Mouse (Mus musculus) neural tube, embryonic 14.5 days (tissue): ENCODE measurements around the gene Prf1. TPM values are rescaled to one million over a fixed set of nuclear protein-coding genes. Genes with fewer than 3 reads are reported as not detected.

ENCODE experiments used
- ATAC-seq: fragments of 200-750 bp; cut with Nextera tagmentation; 2 replicates; pipeline ENCODE4 v1.8.0; 2017; ENCODE audit warnings: low read depth, mild to moderate bottlenecking, moderate TSS enrichment, moderate library complexity
- H3K27ac ChIP-seq: fragments of 300-500 bp; sonication (generic); 2 replicates; pipeline ENCODE4 v1.5.1; 2014; ENCODE audit warnings: low read depth, mild to moderate bottlenecking, control low read depth, low read length, moderate library complexity, mixed read lengths
- H3K27me3 ChIP-seq: fragments of 300-500 bp; sonication (generic); 2 replicates; pipeline ENCODE4 v1.6.1; 2014; ENCODE audit warnings: low read length; ENCODE audit not compliant: control insufficient read depth, insufficient read depth
- H3K36me3 ChIP-seq: fragments of 300-500 bp; sonication (generic); 2 replicates; pipeline ENCODE4 v1.6.1; 2014; ENCODE audit warnings: low read length, mixed read lengths; ENCODE audit not compliant: control insufficient read depth, insufficient read depth
- H3K4me1 ChIP-seq: fragments of 300-500 bp; sonication (generic); 2 replicates; pipeline ENCODE4 v1.6.1; 2014; ENCODE audit warnings: low read length; ENCODE audit not compliant: control insufficient read depth, insufficient read depth
- H3K4me2 ChIP-seq: fragments of 300-500 bp; sonication (generic); 2 replicates; pipeline ENCODE4 v1.6.1; 2014; ENCODE audit warnings: mild to moderate bottlenecking, low read depth, low read length, control low read depth
- H3K4me3 ChIP-seq: fragments of 300-500 bp; sonication (generic); 2 replicates; pipeline ENCODE4 v1.5.1; 2014; ENCODE audit warnings: low read depth, low read length, control low read depth, mixed read lengths
- H3K9ac ChIP-seq: fragments of 300-500 bp; sonication (generic); replicated peaks from 2 replicates; pipeline ENCODE4 v1.6.1; 2014; ENCODE audit warnings: low read depth, mild to moderate bottlenecking, control low read depth, low read length, mixed read lengths
- H3K9me3 ChIP-seq: fragments of 300-500 bp; sonication (generic); 2 replicates; pipeline ENCODE4 v1.6.1; 2016; ENCODE audit warnings: low read length; ENCODE audit not compliant: control insufficient read depth
- WGBS: fragments of 180-500 bp; shearing (Covaris S2); extraction: QIAGEN DNeasy Blood & Tissue Kit; methylation state at CpG from one replicate; pipeline ENCODE4 v1.1.7; 2014; 5-methylcytosine and 5-hydroxymethylcytosine counted together
- polyA plus RNA-seq: library from polyadenylated mRNA; unstranded; fragments of >200 nt; fragmentation: Nextera tagmentation; extraction: Ambion mirVana; gene quantifications from 2 replicates; pipeline ENCODE4 v1.2.1, GENCODE M21; 2014

The Prf1 gene
- polyA plus RNA-seq, 1 experiment from 2014 or later, result not detected

GRCm38 (mm10) chr10:61277918-61278674 is 19.5 kb upstream of the Prf1 start:
- no peak overlapping the region for H3K9ac ChIP-seq
- no peak overlapping the region for H3K4me2 ChIP-seq
- no peaks in the 10 kb centered on the region for H3K9me3 ChIP-seq
- no peak overlapping the region for H3K27ac ChIP-seq
- ATAC-seq, result no peak
- no peak overlapping the region for H3K4me3 ChIP-seq
- H3K4me1 ChIP-seq, result 0 out of 2 replicates have a peak, but pooled peaks cover 2% of the 10 kb centered on the region
- 0 out of 2 replicates have a peak, but pooled peaks cover 3% of the 10 kb centered on the region for H3K27me3 ChIP-seq
- H3K36me3 ChIP-seq, result no peaks in the 10 kb centered on the region
- WGBS, result 68% methylated on average over 14 of the region's 14 CpGs

- Histone ChIP-seq H3K27ac (no peak overlapping the region), H3K9me3 (no peaks in the 10 kb centered on the region), H3K27me3 (no peaks in the 10 kb centered on the region), H3K36me3 (no peaks in the 10 kb centered on the region), H3K4me2 (no peak overlapping the region), H3K4me1 (no peaks in the 10 kb centered on the region), H3K4me3 (no peak overlapping the region), H3K9ac (no peak overlapping the region)
- no peak for ATAC-seq
- WGBS, result 88% methylated on average over 5 of the region's 5 CpGs
Observed at GRCm38 (mm10) chr10:61281115-61281514, 16.5 kb upstream of the Prf1 start.

- Histone ChIP-seq H3K4me1 (no peaks in the 10 kb centered on the region), H3K27me3 (no peaks in the 10 kb centered on the region), H3K4me2 (no peak overlapping the region), H3K27ac (no peak overlapping the region), H3K9ac (no peak overlapping the region), H3K9me3 (no peaks in the 10 kb centered on the region), H3K4me3 (no peak overlapping the region), H3K36me3 (no peaks in the 10 kb centered on the region)
- WGBS, result 90% methylated on average over 4 of the region's 4 CpGs
- ATAC-seq, result no peak
Observed at GRCm38 (mm10) chr10:61284309-61284708, 13.3 kb upstream of the Prf1 start.

- Histone ChIP-seq H3K27me3 (no peaks in the 10 kb centered on the region), H3K4me3 (no peak overlapping the region), H3K9ac (no peak overlapping the region), H3K4me2 (no peak overlapping the region), H3K27ac (no peak overlapping the region), H3K9me3 (no peaks in the 10 kb centered on the region), H3K36me3 (no peaks in the 10 kb centered on the region), H3K4me1 (no peaks in the 10 kb centered on the region)
- no peak for ATAC-seq
- WGBS, result 65% methylated on average over 11 of the region's 11 CpGs
Observed at GRCm38 (mm10) chr10:61285271-61285670, 12.4 kb upstream of the Prf1 start.

- 78% methylated on average over 7 of the region's 7 CpGs for WGBS
Observed at GRCm38 (mm10) chr10:61286246-61286645, 11.4 kb upstream of the Prf1 start.

GRCm38 (mm10) chr10:61290016-61290415 is 7.6 kb upstream of the Prf1 start:
- H3K4me1 ChIP-seq, result no peaks in the 10 kb centered on the region
- ATAC-seq, result no peak
- no peaks in the 10 kb centered on the region for H3K9me3 ChIP-seq
- H3K9ac ChIP-seq, result no peak overlapping the region
- H3K27ac ChIP-seq, result no peak overlapping the region
- H3K36me3 ChIP-seq, result no peaks in the 10 kb centered on the region
- 80% methylated on average over 2 of the region's 2 CpGs for WGBS
- H3K27me3 ChIP-seq, result no peaks in the 10 kb centered on the region
- H3K4me2 ChIP-seq, result no peak overlapping the region
- no peak overlapping the region for H3K4me3 ChIP-seq

More at GRCm38 (mm10) chr10:61286246-61286645, 11.4 kb upstream of the Prf1 start:
- no peaks in the 10 kb centered on the region for H3K9me3 ChIP-seq
- H3K36me3 ChIP-seq, result no peaks in the 10 kb centered on the region
- H3K4me2 ChIP-seq, result no peak overlapping the region
- H3K4me1 ChIP-seq, result no peaks in the 10 kb centered on the region
- no peak for ATAC-seq
- H3K27ac ChIP-seq, result no peak overlapping the region
- no peak overlapping the region for H3K9ac ChIP-seq
- no peak overlapping the region for H3K4me3 ChIP-seq
- H3K27me3 ChIP-seq, result no peaks in the 10 kb centered on the region

GRCm38 (mm10) chr10:61290479-61290878 is 7.2 kb upstream of the Prf1 start:
- Histone ChIP-seq H3K4me2 (no peak overlapping the region), H3K9ac (no peak overlapping the region), H3K9me3 (no peaks in the 10 kb centered on the region), H3K27ac (no peak overlapping the region), H3K4me3 (no peak overlapping the region), H3K36me3 (no peaks in the 10 kb centered on the region), H3K27me3 (no peaks in the 10 kb centered on the region), H3K4me1 (no peaks in the 10 kb centered on the region)
- WGBS, result 21% methylated on average over 2 of the region's 2 CpGs
- no peak for ATAC-seq

- Histone ChIP-seq H3K9ac (no peak overlapping the region), H3K27ac (no peak overlapping the region), H3K9me3 (no peaks in the 10 kb centered on the region), H3K4me1 (no peaks in the 10 kb centered on the region), H3K4me3 (no peak overlapping the region), H3K4me2 (no peak overlapping the region), H3K27me3 (no peaks in the 10 kb centered on the region), H3K36me3 (no peaks in the 10 kb centered on the region)
- ATAC-seq, result no peak
- WGBS, result 84% methylated on average over 8 of the region's 8 CpGs
Observed at GRCm38 (mm10) chr10:61294242-61294641, 3.4 kb upstream of the Prf1 start.

GRCm38 (mm10) chr10:61296713-61297445 is 754 bp upstream of the Prf1 start:
- H3K4me1 ChIP-seq, result no peaks in the 10 kb centered on the region
- H3K27ac ChIP-seq, result no peak overlapping the region
- H3K9ac ChIP-seq, result no peak overlapping the region
- ATAC-seq, result no peak
- H3K27me3 ChIP-seq, result no peaks in the 10 kb centered on the region
- no peak overlapping the region for H3K4me3 ChIP-seq
- H3K36me3 ChIP-seq, result no peaks in the 10 kb centered on the region
- H3K9me3 ChIP-seq, result no peaks in the 10 kb centered on the region
- H3K4me2 ChIP-seq, result no peak overlapping the region
- WGBS, result 81% methylated on average over 8 of the region's 8 CpGs
